Mouse (Mus musculus) erythroblast, embryonic 14.5 days (primary cell): ENCODE data around the gene Scd3.

Experiments
- GATA1 ChIP-seq: IDR thresholded peaks from 2 replicates; pipeline ENCODE4 v1.6.1; 2012; ENCODE audit warnings: low read length, inconsistent platforms, mixed read lengths
- TAL1 ChIP-seq: IDR thresholded peaks from 3 replicates; pipeline ENCODE4 v1.6.1; 2012; ENCODE audit warnings: low read length, inconsistent platforms, mixed read lengths

- TF ChIP-seq TAL1 (no peak), GATA1 (no peak)
Observed at GRCm38 (mm10) chr19:44248081-44248853, 45.2 kb downstream of the Scd3 start.
